8 mouse cellular contexts compared by ENCODE assay signal in the genomic region with DNA sequence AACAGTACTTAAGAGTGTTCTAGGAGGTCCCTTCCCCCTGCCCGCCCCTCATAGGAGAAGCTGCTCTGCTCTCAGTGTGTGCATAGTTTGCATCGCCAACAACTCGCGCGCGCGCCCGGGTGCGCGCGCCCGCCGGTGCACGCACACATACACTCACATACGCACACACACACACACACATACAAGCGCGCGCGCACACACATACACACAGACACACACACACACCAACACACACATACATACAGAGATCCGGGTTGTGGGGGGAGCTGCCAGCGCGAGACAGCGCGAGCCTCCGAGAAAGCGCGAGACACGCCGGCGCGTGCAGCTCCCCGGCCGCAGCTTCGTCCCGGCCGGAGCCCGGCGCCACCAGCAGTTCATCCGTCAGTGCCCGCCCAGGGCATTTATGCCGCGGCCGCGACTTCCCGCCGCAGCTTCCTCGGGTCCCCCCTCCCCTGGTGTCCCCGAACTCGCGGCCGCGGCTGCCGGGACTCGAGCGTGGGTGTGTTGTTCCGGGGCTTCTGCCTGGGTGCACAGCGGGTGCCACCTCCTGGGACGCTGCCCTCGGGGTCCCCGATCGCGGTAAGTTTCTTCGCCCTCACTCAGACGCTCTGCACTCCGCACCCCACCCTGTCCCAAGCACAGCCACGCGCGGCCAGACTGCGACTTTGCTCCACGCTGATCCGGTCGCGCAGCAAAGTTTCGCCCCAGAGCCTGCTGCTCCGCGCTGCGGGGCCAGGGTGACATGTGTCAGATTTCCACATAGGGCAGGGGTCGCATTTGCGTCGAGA. TPM values are rescaled to one million over a fixed set of nuclear protein-coding genes. Genes with fewer than 3 reads are reported as not detected.
DNase-seq lines count a peak whose midpoint lies in the region; ATAC-seq lines count a peak whose summit lies in the region.

Foxp2 (plus strand) TSS at position 167 of the 788 bp plus-strand sequence.

- under 1% methylated on average over 80 of the region's 80 CpGs for WGBS in intestine, embryonic 15.5 days
- under 1% methylated on average over 80 of the region's 80 CpGs for WGBS in liver, embryonic 16.5 days (ENCODE audit: insufficient replicate concordance)
- WGBS in neural tube, embryonic 15.5 days, result under 1% methylated on average over 80 of the region's 80 CpGs

- H3K9ac ChIP-seq in intestine, embryonic 15.5 days, result peak within 1 kb of the TSS; percentile 66
- H3K9ac ChIP-seq in liver, embryonic 16.5 days (ENCODE audit: low read depth, low read length), result peak within 1 kb of the TSS; percentile 7; the same call in 1 of the 2 replicates
- peak within 1 kb of the TSS; percentile 53 for H3K9ac ChIP-seq in neural tube, embryonic 15.5 days (replicated peaks)

- peaks cover 16% of the 10 kb centered on the region; the same call in 1 of the 2 replicates for H3K4me1 ChIP-seq in intestine, embryonic 15.5 days (replicated peaks)
- no peaks in the 10 kb centered on the region for H3K4me1 ChIP-seq in liver, embryonic 16.5 days (ENCODE audit: control insufficient read depth, low read depth, low read length)
- H3K4me1 ChIP-seq in neural tube, embryonic 15.5 days, result peaks cover 39% of the 10 kb centered on the region

- H3K36me3 ChIP-seq in intestine, embryonic 15.5 days, result no peaks in the 10 kb centered on the region
- no peaks in the 10 kb centered on the region for H3K36me3 ChIP-seq in liver, embryonic 16.5 days (ENCODE audit: control insufficient read depth, insufficient read depth)
- no peaks in the 10 kb centered on the region for H3K36me3 ChIP-seq in neural tube, embryonic 15.5 days

- H3K27ac ChIP-seq in intestine, embryonic 15.5 days, result peak within 1 kb of the TSS; percentile 72
- no peak within 1 kb of the TSS for H3K27ac ChIP-seq in liver, embryonic 16.5 days (ENCODE audit: low read length)
- H3K27ac ChIP-seq in neural tube, embryonic 15.5 days (replicated peaks), result peak within 1 kb of the TSS; percentile 51

- ATAC-seq in granulocyte monocyte progenitor cell, adult 5-6 weeks (replicated peaks; ENCODE audit: poor library complexity, severe bottlenecking), result peak; percentile 67
- ATAC-seq in intestine, embryonic 15.5 days, result peak; percentile 79
- peak; percentile 51 for ATAC-seq in liver, embryonic 16.5 days (ENCODE audit: low read depth)
- peak; percentile 81 for ATAC-seq in neural tube, embryonic 15.5 days (ENCODE audit: low FRiP score)

- peaks cover 3% of the 10 kb centered on the region; the same call in 1 of the 2 replicates for H3K27me3 ChIP-seq in intestine, embryonic 15.5 days (replicated peaks)
- H3K27me3 ChIP-seq in liver, embryonic 16.5 days (ENCODE audit: control insufficient read depth, insufficient read depth, low read depth, low read length), result peaks cover 47% of the 10 kb centered on the region
- peaks cover 15% of the 10 kb centered on the region; the same call in 1 of the 2 replicates for H3K27me3 ChIP-seq in neural tube, embryonic 15.5 days (replicated peaks)

- DNase-seq in thymus, postnatal 14 days, result peak; percentile 15
- DNase-seq in thymus, adult 18-20 months, result no peak
- DNase-seq in embryo, embryonic 11 days, result peak; percentile 87
- DNase-seq in ovary, postnatal 10 days (ENCODE audit: low spot score), result no peak

- H3K4me2 ChIP-seq in intestine, embryonic 15.5 days (replicated peaks), result peak within 1 kb of the TSS; percentile 84
- peak within 1 kb of the TSS; percentile 72 for H3K4me2 ChIP-seq in liver, embryonic 16.5 days (ENCODE audit: low read depth, low read length)
- peak within 1 kb of the TSS; percentile 98 for H3K4me2 ChIP-seq in neural tube, embryonic 15.5 days

- H3K9me3 ChIP-seq in intestine, embryonic 15.5 days, result no peaks in the 10 kb centered on the region
- H3K9me3 ChIP-seq in liver, embryonic 16.5 days (replicated peaks; ENCODE audit: control insufficient read depth, low read length), result no peaks in the 10 kb centered on the region
- H3K9me3 ChIP-seq in neural tube, embryonic 15.5 days (replicated peaks), result no peaks in the 10 kb centered on the region

- peak within 1 kb of the TSS; percentile 57 for H3K4me3 ChIP-seq in intestine, embryonic 15.5 days (replicated peaks)
- peak within 1 kb of the TSS; percentile 55 for H3K4me3 ChIP-seq in liver, embryonic 16.5 days (ENCODE audit: low read depth, low read length)
- H3K4me3 ChIP-seq in neural tube, embryonic 15.5 days (replicated peaks), result peak within 1 kb of the TSS; percentile 66

RNA-seq across cellular contexts. Expression of gene Foxp2, which starts in this region (rescaled TPM):
- total RNA-seq in granulocyte monocyte progenitor cell, adult 5-6 weeks (2014; fragmentation: Nextera tagmentation), result not detected in 2 replicates
- not detected in 2 replicates for total RNA-seq in granulocyte monocyte progenitor cell, adult 5-6 weeks (2017)
- polyA plus RNA-seq in intestine, embryonic 15.5 days (2015; fragmentation: Nextera tagmentation; extraction: Ambion mirVana), result 15.7 and 18.2 TPM in 2 replicates
- 1.1 and 1.5 TPM in 2 replicates for polyA plus RNA-seq in liver, embryonic 16.5 days (2015; fragmentation: Nextera tagmentation; extraction: Ambion mirVana)
- polyA plus RNA-seq in neural tube, embryonic 15.5 days (2015; fragmentation: Nextera tagmentation; extraction: Ambion mirVana), result 14.9 and 17.1 TPM in 2 replicates

Comparison
In these comparisons a context has a peak if more than half of its experiments do, and no peak if none do; other contexts are left out.
1. DNase-seq: peak in thymus, postnatal 14 days (single experiment) and embryo, embryonic 11 days (single experiment); none in thymus, adult 18-20 months (0 of 2) and ovary, postnatal 10 days (single experiment).
2. Peak in ATAC-seq in granulocyte monocyte progenitor cell, adult 5-6 weeks; RNA of the gene not detected or under 1 TPM.
3. H3K9ac ChIP-seq: peak in every context shown above with its lines; median percentile 66 in intestine, embryonic 15.5 days; 53 in neural tube, embryonic 15.5 days; 7 in liver, embryonic 16.5 days.
4. Peak in every context shown above with its lines, with median percentiles within 50 percentile points of each other: ATAC-seq, H3K4me2 ChIP-seq and H3K4me3 ChIP-seq.